Mouse (Mus musculus): Measurements from ENCODE around the gene Naa80.

GRCm38 (mm10) chr9:107552690-107553393 is 25.8 kb upstream of the Naa80 start:
- no peak for TF ChIP-seq CTCF (IDR thresholded peaks at IDR 0.05; ENCODE audit: low read depth)
- no peak for TF ChIP-seq EP300 (IDR thresholded peaks at IDR 0.05; ENCODE audit: low read depth)

Data from heart, postnatal 0 days (tissue).